Mouse (Mus musculus): ENCODE measurements around the gene Spon1. TPM values are rescaled to one million over a fixed set of nuclear protein-coding genes. Genes with fewer than 3 reads are reported as not detected.

Gene Spon1
- total and polyA plus RNA-seq, 3 experiments = not detected

GRCm38 (mm10) chr7:113988156-113988555 lies 222.4 kb downstream of the Spon1 start:
- Histone ChIP-seq H3K9me3 (replicated peaks; ENCODE audit: low read length) (peaks cover 5% of the 10 kb centered on the region), H3K79me2 (replicated peaks; ENCODE audit: control insufficient read depth, extremely low read depth, insufficient read depth, poor library complexity, severe bottlenecking) (no peaks in the 10 kb centered on the region), H3K9ac (ENCODE audit: insufficient read depth, low read depth) (no peak overlapping the region), H3K27me3 (replicated peaks) (no peaks in the 10 kb centered on the region), H3K36me3 (replicated peaks in 1 of 2; ENCODE audit: control insufficient read depth in 1 of 2, insufficient read depth in 1 of 2, low read length in 1 of 2) (no peaks in the 10 kb centered on the region), H3K4me1 (ENCODE audit: control insufficient read depth in 1 of 2, insufficient read depth in 2 of 2) (no peaks in the 10 kb centered on the region), H3K4me3 (replicated peaks in 1 of 3; ENCODE audit: low read depth in 2 of 3, low read length in 2 of 3, poor library complexity in 1 of 3) (no peak overlapping the region), H3K4me2 (ENCODE audit: insufficient read depth, low read depth, poor library complexity, severe bottlenecking) (no peak overlapping the region), H3K27ac (ENCODE audit: insufficient read depth, low read depth) (no peak overlapping the region)
- dilution Hi-C loops (cut with MboI; ENCODE audit: extremely low pct_ligation_motif_present, extremely low pct_unique_long_range_greater_than_20kb, low sequenced_read_pairs) (no loop called here), in situ Hi-C loops (cut with MboI; ENCODE audit: low pct_ligation_motif_present, low pct_unique_long_range_greater_than_20kb, low sequenced_read_pairs) (no loop called here)
- DNase-seq (ENCODE audit: extremely low read depth) = no peak
- TF ChIP-seq CTCF (conservative IDR thresholded peaks at IDR 0.05 in 1 of 2, IDR thresholded peaks at IDR 0.05 in 1 of 2; ENCODE audit: low read depth in 2 of 2, low read length in 2 of 2) (no peak), BHLHE40 (IDR thresholded peaks at IDR 0.05; ENCODE audit: low read depth, low read length) (no peak), MEF2A (IDR thresholded peaks at IDR 0.05; ENCODE audit: borderline replicate concordance, low read depth, low read length) (no peak), ZMIZ1 (IDR thresholded peaks at IDR 0.05; ENCODE audit: low read depth, low read length) (no peak), HCFC1 (IDR thresholded peaks at IDR 0.05; ENCODE audit: low read depth, low read length) (no peak), JUN (IDR thresholded peaks at IDR 0.05; ENCODE audit: insufficient read depth, low read depth, low read length) (no peak), NRF1 (IDR thresholded peaks at IDR 0.05; ENCODE audit: low read depth, low read length) (no peak), ETS1 (conservative IDR thresholded peaks at IDR 0.05; ENCODE audit: low read depth, low read length) (no peak), MAFK (IDR thresholded peaks at IDR 0.05; ENCODE audit: insufficient replicate concordance, low read length) (no peak)

GRCm38 (mm10) chr7:113997675-113998354 lies 232.0 kb downstream of the Spon1 start:
- no peak overlapping the region for H3K9ac ChIP-seq (ENCODE audit: insufficient read depth, low read depth)
- H3K79me2 ChIP-seq (replicated peaks; ENCODE audit: control insufficient read depth, extremely low read depth, insufficient read depth, poor library complexity, severe bottlenecking) = no peaks in the 10 kb centered on the region
- peaks cover 3% of the 10 kb centered on the region for H3K9me3 ChIP-seq (replicated peaks; ENCODE audit: low read length)
- DNase-seq (ENCODE audit: extremely low read depth) = no peak
- in situ Hi-C loops (cut with MboI; ENCODE audit: low pct_ligation_motif_present, low pct_unique_long_range_greater_than_20kb, low sequenced_read_pairs) (no loop called here), dilution Hi-C loops (cut with MboI; ENCODE audit: extremely low pct_ligation_motif_present, extremely low pct_unique_long_range_greater_than_20kb, low sequenced_read_pairs) (no loop called here)
- H3K4me2 ChIP-seq (ENCODE audit: insufficient read depth, low read depth, poor library complexity, severe bottlenecking) = no peak overlapping the region
- H3K4me1 ChIP-seq (ENCODE audit: control insufficient read depth in 1 of 2, insufficient read depth in 2 of 2) = peaks cover 3% of the 10 kb centered on the region in 2 experiments; a peak in 2 of 4 replicates
- no peak overlapping the region for H3K27ac ChIP-seq (ENCODE audit: insufficient read depth, low read depth)
- H3K27me3 ChIP-seq (replicated peaks) = peaks cover 4% of the 10 kb centered on the region
- no peaks in the 10 kb centered on the region for H3K36me3 ChIP-seq (replicated peaks in 1 of 2; ENCODE audit: control insufficient read depth in 1 of 2, insufficient read depth in 1 of 2, low read length in 1 of 2)
- H3K4me3 ChIP-seq (replicated peaks in 1 of 3; ENCODE audit: low read depth in 2 of 3, low read length in 2 of 3, poor library complexity in 1 of 3) = no peak overlapping the region
- no peak for TF ChIP-seq GABPA (IDR thresholded peaks at IDR 0.05; ENCODE audit: insufficient replicate concordance, low read depth, low read length)
- no peak for TF ChIP-seq BHLHE40 (IDR thresholded peaks at IDR 0.05; ENCODE audit: low read depth, low read length)
- no peak for TF ChIP-seq EP300 (IDR thresholded peaks at IDR 0.05; ENCODE audit: low read length)
- TF ChIP-seq CHD1 (IDR thresholded peaks at IDR 0.05; ENCODE audit: low read depth, low read length) = no peak
- TF ChIP-seq PAX5 (IDR thresholded peaks at IDR 0.05; ENCODE audit: low read length) = no peak
- TF ChIP-seq E2F4 (IDR thresholded peaks at IDR 0.05; ENCODE audit: insufficient replicate concordance, low read depth, low read length) = no peak
- no peak for TF ChIP-seq KAT2A (IDR thresholded peaks at IDR 0.05; ENCODE audit: insufficient replicate concordance, low read length)
- no peak for TF ChIP-seq NELFE (IDR thresholded peaks at IDR 0.05; ENCODE audit: low read depth, low read length)
- TF ChIP-seq TBP (conservative IDR thresholded peaks at IDR 0.05; ENCODE audit: low read depth, low read length) = no peak
- TF ChIP-seq RCOR1 (conservative IDR thresholded peaks at IDR 0.05; ENCODE audit: low read depth, low read length) = no peak
- TF ChIP-seq JUND (conservative IDR thresholded peaks at IDR 0.05; ENCODE audit: low read depth, low read length) = no peak
- no peak for TF ChIP-seq ZKSCAN1 (IDR thresholded peaks at IDR 0.05; ENCODE audit: borderline replicate concordance, low read depth, low read length)
- TF ChIP-seq HCFC1 (IDR thresholded peaks at IDR 0.05; ENCODE audit: low read depth, low read length) = no peak
